Mouse (Mus musculus): ENCODE data around the gene Gm38394. TPM values are rescaled to one million over a fixed set of nuclear protein-coding genes. Genes with fewer than 3 reads are reported as not detected.

Gm38394 gene
- polyA plus RNA-seq, 1 experiment: 81.1 TPM

- Histone ChIP-seq H3K27me3 (ENCODE audit: control insufficient read depth, insufficient read depth, low read length, poor library complexity, severe bottlenecking) (no peaks in the 10 kb centered on the region), H3K36me3 (ENCODE audit: control insufficient read depth, insufficient read depth, low read length, poor library complexity, severe bottlenecking) (no peaks in the 10 kb centered on the region), H3K4me3 (ENCODE audit: low read depth, low read length) (no peak overlapping the region), H3K9ac (ENCODE audit: low read depth, poor library complexity, severe bottlenecking) (no peak overlapping the region), H3K27ac (ENCODE audit: insufficient read depth, low read length) (no peak overlapping the region), H3K9me3 (replicated peaks; ENCODE audit: control insufficient read depth, insufficient read depth, low read length, poor library complexity, severe bottlenecking) (no peaks in the 10 kb centered on the region), H3K4me1 (ENCODE audit: control insufficient read depth, insufficient read depth, low read length) (peaks cover 9% of the 10 kb centered on the region)
- TF ChIP-seq EP300 (IDR thresholded peaks at IDR 0.05; ENCODE audit: insufficient read depth, low read depth, low read length): no peak
- TF ChIP-seq CTCF (IDR thresholded peaks at IDR 0.05; ENCODE audit: low read depth, low read length): no peak
- TF ChIP-seq POLR2A (IDR thresholded peaks at IDR 0.05; ENCODE audit: insufficient read depth, low read length): no peak
Observed at GRCm38 (mm10) chr1:133688301-133688700, 27.2 kb upstream of the Gm38394 start.

GRCm38 (mm10) chr1:133685749-133686519 lies 24.8 kb upstream of the Gm38394 start:
- TF ChIP-seq CTCF (IDR thresholded peaks at IDR 0.05; ENCODE audit: low read depth, low read length) (no peak), EP300 (IDR thresholded peaks at IDR 0.05; ENCODE audit: insufficient read depth, low read depth, low read length) (no peak), POLR2A (IDR thresholded peaks at IDR 0.05; ENCODE audit: insufficient read depth, low read length) (no peak)
- H3K4me3 ChIP-seq (ENCODE audit: low read depth, low read length): no peak overlapping the region
- no peaks in the 10 kb centered on the region for H3K36me3 ChIP-seq (ENCODE audit: control insufficient read depth, insufficient read depth, low read length, poor library complexity, severe bottlenecking)
- no peaks in the 10 kb centered on the region for H3K9me3 ChIP-seq (replicated peaks; ENCODE audit: control insufficient read depth, insufficient read depth, low read length, poor library complexity, severe bottlenecking)
- H3K27me3 ChIP-seq (ENCODE audit: control insufficient read depth, insufficient read depth, low read length, poor library complexity, severe bottlenecking): no peaks in the 10 kb centered on the region
- no peak overlapping the region for H3K9ac ChIP-seq (ENCODE audit: low read depth, poor library complexity, severe bottlenecking)
- H3K27ac ChIP-seq (ENCODE audit: insufficient read depth, low read length): no peak overlapping the region
- H3K4me1 ChIP-seq (ENCODE audit: control insufficient read depth, insufficient read depth, low read length): peaks cover 2% of the 10 kb centered on the region

GRCm38 (mm10) chr1:133671801-133672200 lies 10.7 kb upstream of the Gm38394 start:
- Histone ChIP-seq H3K4me3 (ENCODE audit: low read depth, low read length) (0 out of 2 replicates have a peak overlapping the region, but pooled peaks have one; percentile 30), H3K27ac (ENCODE audit: insufficient read depth, low read length) (peak overlapping the region; percentile 89), H3K4me1 (ENCODE audit: control insufficient read depth, insufficient read depth, low read length) (peaks cover 2% of the 10 kb centered on the region), H3K9ac (ENCODE audit: low read depth, poor library complexity, severe bottlenecking) (peak overlapping the region; percentile 23), H3K9me3 (replicated peaks; ENCODE audit: control insufficient read depth, insufficient read depth, low read length, poor library complexity, severe bottlenecking) (no peaks in the 10 kb centered on the region), H3K27me3 (ENCODE audit: control insufficient read depth, insufficient read depth, low read length, poor library complexity, severe bottlenecking) (no peaks in the 10 kb centered on the region), H3K36me3 (ENCODE audit: control insufficient read depth, insufficient read depth, low read length, poor library complexity, severe bottlenecking) (peaks cover 7% of the 10 kb centered on the region)
- TF ChIP-seq EP300 (IDR thresholded peaks at IDR 0.05; ENCODE audit: insufficient read depth, low read depth, low read length): peak; percentile 71; the same call in 1 of the 2 replicates
- no peak for TF ChIP-seq POLR2A (IDR thresholded peaks at IDR 0.05; ENCODE audit: insufficient read depth, low read length)

- peaks cover 7% of the 10 kb centered on the region for H3K36me3 ChIP-seq (ENCODE audit: control insufficient read depth, insufficient read depth, low read length, poor library complexity, severe bottlenecking)
- peak overlapping the region; percentile 98 for H3K27ac ChIP-seq (ENCODE audit: insufficient read depth, low read length)
- H3K9ac ChIP-seq (ENCODE audit: low read depth, poor library complexity, severe bottlenecking): peak overlapping the region; percentile 99
- H3K9me3 ChIP-seq (replicated peaks; ENCODE audit: control insufficient read depth, insufficient read depth, low read length, poor library complexity, severe bottlenecking): no peaks in the 10 kb centered on the region
- H3K4me3 ChIP-seq (ENCODE audit: low read depth, low read length): no peak overlapping the region
- H3K4me1 ChIP-seq (ENCODE audit: control insufficient read depth, insufficient read depth, low read length): peaks cover 2% of the 10 kb centered on the region
- peak; percentile 71; the same call in 1 of the 2 replicates for TF ChIP-seq EP300 (IDR thresholded peaks at IDR 0.05; ENCODE audit: insufficient read depth, low read depth, low read length)
- no peak for TF ChIP-seq POLR2A (IDR thresholded peaks at IDR 0.05; ENCODE audit: insufficient read depth, low read length)
- H3K27me3 ChIP-seq (ENCODE audit: control insufficient read depth, insufficient read depth, low read length, poor library complexity, severe bottlenecking): no peaks in the 10 kb centered on the region
Observed at GRCm38 (mm10) chr1:133671266-133671665, 10.1 kb upstream of the Gm38394 start.

GRCm38 (mm10) chr1:133670776-133671175 lies 9.7 kb upstream of the Gm38394 start:
- Histone ChIP-seq H3K27me3 (ENCODE audit: control insufficient read depth, insufficient read depth, low read length, poor library complexity, severe bottlenecking) (no peaks in the 10 kb centered on the region), H3K36me3 (ENCODE audit: control insufficient read depth, insufficient read depth, low read length, poor library complexity, severe bottlenecking) (peaks cover 7% of the 10 kb centered on the region), H3K27ac (ENCODE audit: insufficient read depth, low read length) (peak overlapping the region; percentile 98), H3K4me1 (ENCODE audit: control insufficient read depth, insufficient read depth, low read length) (peaks cover 2% of the 10 kb centered on the region), H3K9me3 (replicated peaks; ENCODE audit: control insufficient read depth, insufficient read depth, low read length, poor library complexity, severe bottlenecking) (no peaks in the 10 kb centered on the region), H3K9ac (ENCODE audit: low read depth, poor library complexity, severe bottlenecking) (peak overlapping the region; percentile 99), H3K4me3 (ENCODE audit: low read depth, low read length) (no peak overlapping the region)
- TF ChIP-seq EP300 (IDR thresholded peaks at IDR 0.05; ENCODE audit: insufficient read depth, low read depth, low read length) (no peak), CTCF (IDR thresholded peaks at IDR 0.05; ENCODE audit: low read depth, low read length) (no peak), POLR2A (IDR thresholded peaks at IDR 0.05; ENCODE audit: insufficient read depth, low read length) (no peak)

- Histone ChIP-seq H3K4me1 (ENCODE audit: control insufficient read depth, insufficient read depth, low read length) (peaks cover 2% of the 10 kb centered on the region), H3K4me3 (ENCODE audit: low read depth, low read length) (peak overlapping the region; percentile 88), H3K27ac (ENCODE audit: insufficient read depth, low read length) (peak overlapping the region; percentile 98), H3K27me3 (ENCODE audit: control insufficient read depth, insufficient read depth, low read length, poor library complexity, severe bottlenecking) (no peaks in the 10 kb centered on the region), H3K36me3 (ENCODE audit: control insufficient read depth, insufficient read depth, low read length, poor library complexity, severe bottlenecking) (peaks cover 7% of the 10 kb centered on the region), H3K9me3 (replicated peaks; ENCODE audit: control insufficient read depth, insufficient read depth, low read length, poor library complexity, severe bottlenecking) (no peaks in the 10 kb centered on the region), H3K9ac (ENCODE audit: low read depth, poor library complexity, severe bottlenecking) (peak overlapping the region; percentile 99)
- peak; percentile 91 for TF ChIP-seq POLR2A (IDR thresholded peaks at IDR 0.05; ENCODE audit: insufficient read depth, low read length)
- TF ChIP-seq EP300 (IDR thresholded peaks at IDR 0.05; ENCODE audit: insufficient read depth, low read depth, low read length): peak; percentile 98
- TF ChIP-seq CTCF (IDR thresholded peaks at IDR 0.05; ENCODE audit: low read depth, low read length): no peak
Observed at GRCm38 (mm10) chr1:133670190-133670589, 9.1 kb upstream of the Gm38394 start.
